Mouse (Mus musculus): ENCODE data around the gene Scn3b.

DNA sequence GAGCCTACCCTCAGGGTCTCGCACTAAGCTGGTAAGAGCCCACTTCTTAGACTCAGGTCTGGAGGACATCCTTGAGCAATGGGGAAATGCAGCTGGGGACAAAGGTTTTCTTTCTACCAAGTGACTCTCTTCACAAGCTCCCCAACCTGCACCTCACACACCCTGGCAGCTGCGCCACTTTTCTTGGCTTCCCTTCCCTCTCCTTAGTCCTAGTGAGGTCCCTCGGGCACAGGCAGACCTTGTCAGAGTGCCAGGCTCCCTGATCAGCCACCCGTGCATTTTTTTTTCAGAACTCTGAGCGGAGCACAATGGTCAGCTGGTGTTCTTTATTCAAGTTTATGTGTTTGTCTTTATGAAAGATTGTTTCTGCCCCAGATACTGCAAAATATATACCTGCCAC, 67.7 kb downstream of the Scn3b start:
- TF ChIP-seq CTCF (IDR thresholded peaks at IDR 0.05) (no peak), EP300 (IDR thresholded peaks at IDR 0.05) (no peak)
